Mouse (Mus musculus): Measurements from ENCODE around the gene Asb12.
"Not testable (repeated sequence)": the region's sequence is repeated elsewhere in the genome, so short reads cannot be mapped to it uniquely, and the experiment has no call there.

The Asb12 gene

DNA sequence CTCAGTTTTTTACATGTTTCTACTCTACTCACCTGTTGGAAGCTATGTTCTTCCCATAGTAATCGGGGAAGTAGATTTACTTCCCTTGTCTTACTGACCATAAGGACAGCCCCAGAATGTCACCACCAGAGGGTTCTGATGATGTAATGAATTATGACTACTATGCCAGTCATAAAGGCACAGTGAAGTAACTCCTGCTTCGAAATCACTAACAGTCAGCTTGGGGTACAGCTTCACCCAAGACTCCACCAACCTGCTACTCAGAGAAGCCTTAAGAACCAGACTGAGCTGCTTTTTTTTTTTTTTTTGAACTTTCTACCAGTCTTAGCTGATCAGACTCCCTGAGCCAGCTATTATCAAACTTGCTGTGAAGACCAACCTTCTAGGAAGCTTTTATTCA, at the start of gene Asb12, which contains the start of gene Pfn5:
Asb12 (minus strand) TSS at position 101 of the 400 bp plus-strand sequence.
Pfn5 (plus strand) TSS at position 218 of the 400 bp plus-strand sequence.
- DNase-seq: no peak

DNA sequence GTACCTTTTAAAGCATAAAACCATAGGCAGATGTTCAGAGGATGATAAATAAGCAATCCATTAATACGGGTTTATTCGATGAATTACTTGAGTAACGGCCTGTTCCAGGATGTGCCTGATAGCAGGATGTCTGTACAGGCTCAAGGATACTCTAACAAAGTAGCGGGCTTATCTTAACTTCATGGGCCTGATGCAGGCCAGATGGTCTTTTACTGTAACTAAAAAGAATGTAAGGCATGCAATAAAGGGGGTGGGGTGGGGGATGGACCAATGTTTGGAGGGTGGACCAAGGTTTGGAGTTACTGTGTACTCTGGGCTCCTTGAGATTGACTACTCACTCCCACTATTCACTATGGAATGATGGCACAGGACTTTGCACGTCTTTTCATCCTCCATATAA, 42.8 kb upstream of the Asb12 start:
- DNase-seq: peak; percentile 2

DNA sequence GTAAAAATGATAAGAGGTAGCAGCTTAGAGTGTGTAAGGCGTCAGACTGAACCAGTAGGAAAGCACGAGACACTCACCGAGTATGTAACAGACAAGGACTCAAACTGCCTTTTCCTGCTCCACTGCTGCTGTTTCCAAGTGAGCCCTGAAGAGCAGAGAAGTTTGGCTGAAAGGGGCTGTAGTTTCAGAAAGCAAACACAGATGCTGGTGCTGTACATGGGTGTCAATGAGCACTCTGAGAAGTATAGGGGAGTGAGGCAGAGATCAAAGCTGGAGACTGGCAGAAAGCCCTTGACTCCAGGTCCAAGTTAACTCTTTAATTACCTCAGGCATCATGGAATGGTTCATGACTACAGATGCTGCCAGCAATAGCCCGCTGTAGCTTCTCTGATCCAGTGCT, 3.5 kb downstream of the Asb12 start:
- DNase-seq: no peak

DNA sequence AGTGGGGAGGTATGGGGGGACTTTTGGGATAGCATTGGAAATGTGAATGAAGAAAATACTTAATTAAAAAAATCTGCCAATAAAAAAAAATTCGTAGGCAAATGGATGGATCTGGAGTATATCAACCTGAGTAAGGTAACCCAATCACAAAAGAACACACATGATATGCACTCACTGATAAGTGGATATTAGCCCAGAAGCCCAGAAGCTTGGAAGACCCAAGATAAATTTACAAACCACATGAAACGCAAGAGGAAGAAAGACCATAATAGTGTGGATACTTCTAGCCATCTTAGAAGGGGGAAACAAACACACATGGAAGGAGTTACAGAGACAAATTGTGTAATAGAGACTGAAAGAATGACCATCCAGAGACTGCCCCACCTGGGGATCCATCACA, 22.3 kb downstream of the Asb12 start:
- DNase-seq: not testable (repeated sequence)

DNA sequence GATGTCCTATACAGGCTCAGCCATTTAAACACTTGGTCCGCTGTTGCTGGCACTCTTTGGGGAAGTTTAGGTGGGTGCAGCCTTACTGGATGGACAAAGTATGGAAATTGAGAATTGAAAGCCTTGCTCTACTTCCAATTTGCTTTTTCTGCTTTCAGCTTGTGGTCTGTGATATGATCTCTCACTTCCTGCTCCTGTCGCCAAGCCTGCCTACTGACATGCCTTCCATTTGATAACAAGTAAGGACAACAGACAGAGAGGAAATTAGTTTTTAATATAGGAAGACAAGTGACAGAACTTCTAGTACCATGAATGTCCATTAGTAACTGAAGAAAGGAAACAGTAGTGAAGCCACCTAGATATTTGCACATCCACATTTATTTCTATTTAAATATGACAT, 32.6 kb downstream of the Asb12 start:
- DNase-seq: peak; percentile 2

DNA sequence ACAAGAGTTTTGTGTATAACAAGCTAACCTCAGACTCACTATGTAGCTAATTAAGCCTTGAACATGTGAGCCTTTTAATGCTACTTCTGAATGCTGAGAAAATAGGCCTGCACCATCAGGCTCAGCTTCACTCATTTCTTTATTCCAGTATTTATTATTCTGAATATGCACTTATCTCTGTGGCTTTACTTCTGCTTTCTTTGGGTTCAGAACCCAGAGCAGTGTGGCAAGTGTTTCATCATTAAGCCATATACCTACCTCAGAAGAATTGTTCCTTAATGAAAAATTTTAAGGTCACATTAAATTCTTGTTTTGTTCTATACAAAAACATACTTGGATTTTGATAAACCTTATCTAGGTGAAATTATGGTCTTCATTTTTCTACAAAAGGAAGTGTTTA, 33.9 kb downstream of the Asb12 start:
- DNase-seq: no peak

DNA sequence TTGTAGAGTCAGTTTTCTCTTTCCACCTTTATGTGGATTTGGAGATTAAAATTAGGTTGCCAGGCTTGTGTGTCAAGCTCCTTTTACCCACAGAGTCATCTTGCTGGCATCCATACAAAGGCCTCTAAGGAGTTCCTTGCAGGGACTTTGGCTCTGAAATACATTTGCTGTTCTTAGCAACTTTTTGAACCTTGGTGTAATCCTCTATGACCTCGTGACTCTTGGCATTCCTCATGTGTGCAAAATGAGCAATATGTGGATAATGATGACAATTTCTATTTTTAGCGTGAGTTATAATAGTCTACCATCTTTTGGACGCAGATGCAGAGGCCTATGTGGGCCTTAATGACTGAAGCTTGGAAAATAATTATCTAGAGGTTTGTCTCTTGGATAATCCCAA, 100.6 kb downstream of the Asb12 start:
- no peak for DNase-seq

DNA sequence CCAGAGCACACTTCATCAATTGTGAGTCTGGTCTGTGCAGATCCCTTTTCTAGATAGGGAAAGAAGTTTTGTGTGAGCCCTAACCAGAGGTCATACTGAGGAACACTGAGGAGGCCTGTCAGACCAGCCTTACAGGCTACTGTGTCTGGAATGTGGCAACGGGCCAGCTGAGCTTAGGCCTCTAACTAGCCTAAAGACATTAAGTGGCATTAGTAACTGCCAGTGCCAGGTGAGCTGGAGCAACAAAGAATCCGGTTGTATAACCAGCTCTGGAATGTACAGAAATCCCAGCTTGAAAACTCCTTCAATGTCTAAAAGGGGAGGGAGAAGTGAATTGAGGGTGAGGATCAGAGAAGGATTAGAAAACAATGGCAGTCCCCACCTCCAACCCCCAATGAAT, 111.9 kb downstream of the Asb12 start:
- no peak for DNase-seq

DNA sequence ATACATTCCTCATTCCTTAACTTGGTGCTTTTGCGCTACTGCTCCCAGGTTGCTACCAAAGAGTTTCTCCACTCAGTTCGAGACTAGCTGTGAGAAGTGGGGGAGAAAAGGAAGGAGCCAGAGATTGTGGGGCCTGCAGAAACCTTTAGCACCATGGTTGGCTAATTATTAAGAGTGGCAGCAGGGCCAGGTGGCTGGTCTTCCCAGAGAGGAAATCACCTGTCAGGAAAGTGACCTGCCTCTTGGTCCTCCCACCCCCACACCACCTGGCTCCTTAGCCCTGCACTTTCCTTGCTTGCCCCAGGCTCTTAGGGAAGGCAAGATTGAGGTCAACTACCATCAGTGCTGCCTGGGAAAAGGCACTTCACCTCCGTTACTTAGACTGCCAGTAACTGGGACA, 112.6 kb downstream of the Asb12 start:
- DNase-seq: no peak

DNA sequence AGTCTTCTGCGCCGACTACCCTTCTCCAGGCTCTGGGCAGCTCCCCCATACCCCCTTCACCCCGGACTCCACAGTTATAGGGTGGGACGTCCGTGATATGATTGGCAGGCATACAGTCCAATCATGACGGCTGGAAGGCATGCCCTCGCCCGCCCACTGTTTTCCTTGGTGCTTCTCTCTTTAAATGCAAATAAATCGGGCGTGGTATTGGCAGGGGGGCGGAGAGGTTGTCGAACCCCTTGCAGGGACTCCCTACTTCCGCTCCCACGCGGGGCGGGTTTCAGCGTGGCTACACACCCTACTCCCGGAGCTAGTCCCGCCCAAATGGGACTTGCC, 113.0 kb downstream of the Asb12 start, which contains the start of gene Amer1:
Amer1 (minus strand) TSS at position 97 of the 336 bp plus-strand sequence.
- peak; percentile 88 for DNase-seq

DNA sequence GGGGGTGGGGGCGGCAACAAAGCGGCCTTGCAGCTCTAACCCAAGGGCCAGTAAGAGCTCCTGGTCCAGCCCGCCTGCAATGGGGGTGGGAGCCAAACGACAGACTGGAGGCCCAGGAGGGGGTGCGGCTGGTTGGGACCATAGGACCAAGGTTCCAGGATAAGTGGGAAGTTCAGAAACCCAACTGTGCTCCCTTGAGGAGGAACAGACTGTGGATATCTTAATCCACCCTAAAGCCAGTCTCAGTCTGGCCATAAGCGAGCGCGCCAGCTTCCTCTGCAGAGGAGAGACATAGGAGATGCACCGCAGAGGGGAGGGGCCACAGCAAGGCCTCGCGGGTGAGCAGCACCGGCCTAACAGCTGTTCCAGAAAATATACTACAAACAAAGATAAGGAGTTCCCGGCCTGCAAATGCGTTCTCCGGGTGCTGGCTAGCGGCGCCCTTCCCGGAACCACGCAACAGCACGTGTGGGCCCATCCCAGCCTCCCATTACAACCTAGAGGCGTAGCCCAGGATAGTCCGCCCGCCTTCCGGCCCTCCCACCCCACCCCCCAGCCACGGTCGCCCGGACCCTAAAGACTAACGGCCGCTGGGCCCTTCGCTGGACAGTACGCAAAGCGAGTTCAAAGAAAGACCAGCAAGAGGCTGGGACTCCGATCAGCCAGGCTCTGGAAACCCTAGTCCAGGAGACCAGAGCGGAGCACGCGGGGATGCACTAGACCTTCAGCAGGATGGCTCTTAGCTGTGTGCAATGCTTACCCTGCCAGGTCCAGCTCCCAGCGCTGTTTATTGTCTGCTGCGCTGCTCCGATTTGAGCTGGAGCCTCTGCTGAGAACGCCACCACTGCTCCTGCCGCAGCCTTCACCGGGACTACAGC, 113.7 kb downstream of the Asb12 start:
- peak; percentile 63 for DNase-seq

DNA sequence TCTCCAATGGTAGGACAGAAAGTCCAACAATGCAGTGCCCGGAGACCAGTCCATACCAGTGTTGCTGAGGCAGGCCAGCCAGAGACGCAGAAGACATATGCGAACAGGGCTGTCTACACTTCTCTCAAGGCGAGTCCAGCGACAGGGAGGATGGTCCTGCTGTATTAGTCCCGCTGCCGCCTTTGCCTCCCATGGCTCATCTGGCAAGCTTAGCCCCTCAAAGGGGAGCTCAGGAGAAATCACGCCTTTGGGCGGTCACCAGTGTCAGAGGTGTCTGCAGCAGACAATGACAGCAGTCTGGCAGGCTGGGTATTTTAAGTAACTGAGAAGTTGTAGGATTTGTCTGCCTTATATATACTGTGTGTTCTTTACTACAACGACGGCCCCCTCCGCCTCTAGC, 114.4 kb downstream of the Asb12 start:
- no peak for DNase-seq

DNA sequence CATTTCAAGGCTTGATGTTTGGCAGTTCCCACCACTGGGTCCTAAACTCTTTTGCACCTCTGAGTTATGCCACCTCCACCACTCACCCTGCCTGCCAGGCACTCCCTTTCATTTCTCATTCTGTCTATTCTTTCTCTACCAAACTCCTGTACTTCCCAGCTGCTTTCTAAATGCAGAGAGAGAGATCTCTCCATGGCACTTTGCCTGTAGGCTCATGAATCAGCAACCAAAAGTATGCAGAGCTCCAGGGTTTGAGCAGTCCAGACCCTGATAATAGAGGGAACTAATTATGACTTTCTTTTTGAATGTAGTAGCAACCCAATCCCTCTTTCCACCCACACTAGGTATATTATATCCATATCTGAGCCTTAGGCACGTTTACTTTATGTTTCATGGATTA, 115.5 kb downstream of the Asb12 start:
- DNase-seq: no peak

DNA sequence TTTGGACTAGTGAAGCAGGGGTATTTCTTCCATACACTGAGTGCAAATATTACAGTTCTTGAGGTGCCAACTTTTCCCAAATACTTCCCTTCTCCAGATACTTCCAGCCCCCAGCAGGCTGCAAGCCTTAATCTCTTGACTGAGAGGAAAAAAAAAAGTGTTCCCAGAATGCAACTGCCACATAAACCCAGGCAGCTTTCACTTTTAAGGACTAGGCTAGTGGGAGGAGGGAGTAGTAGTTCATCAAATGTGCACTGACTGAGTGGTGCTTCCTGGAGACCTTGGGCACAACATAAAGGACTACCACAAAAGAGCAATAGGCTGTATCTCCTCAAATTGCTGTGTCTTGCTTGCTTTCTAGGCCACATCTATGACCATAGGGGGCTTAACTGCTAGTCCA, 116.5 kb downstream of the Asb12 start:
- no peak for DNase-seq

DNA sequence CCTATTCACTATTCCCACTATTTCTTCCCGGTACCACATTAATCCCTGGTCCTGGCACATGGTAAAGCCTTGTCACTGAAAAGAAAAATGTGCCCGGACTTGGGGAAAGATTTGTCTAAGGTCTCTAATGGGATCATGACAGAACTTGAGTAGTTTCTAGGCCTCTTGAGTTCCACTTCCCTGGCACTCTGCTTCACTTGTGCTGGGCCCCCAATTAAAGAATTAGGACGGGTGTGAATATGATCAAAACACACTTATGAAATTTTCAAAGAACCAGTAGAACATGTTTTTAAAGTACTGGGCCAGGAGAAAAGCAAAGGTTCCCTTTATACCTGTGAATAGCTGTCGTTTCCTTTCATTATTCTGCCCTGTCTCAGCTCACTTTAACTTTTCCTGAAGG, 119.3 kb downstream of the Asb12 start:
- DNase-seq: no peak

DNA sequence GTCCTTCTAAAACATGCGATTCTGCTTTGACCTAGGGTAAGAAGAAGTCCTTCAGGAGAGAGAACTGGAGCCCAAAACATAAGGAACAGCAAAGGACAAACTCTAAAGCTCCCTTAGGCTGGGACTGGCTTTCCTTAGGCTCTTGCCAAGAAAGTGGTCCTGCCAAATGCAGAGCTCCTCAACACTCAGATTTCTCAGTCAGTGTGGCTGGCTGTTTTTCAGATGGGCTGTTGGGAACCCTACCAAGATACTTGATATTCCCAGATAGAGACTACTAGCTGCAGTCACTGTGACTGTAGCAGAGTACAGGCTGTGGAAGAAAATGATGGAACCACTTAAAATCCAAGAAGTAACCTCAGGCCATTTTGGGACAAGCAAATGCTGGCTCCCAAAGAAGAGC, 120.6 kb downstream of the Asb12 start:
- no peak for DNase-seq
